Mouse (Mus musculus) ZHBTc4 (cell line): ENCODE data around the gene Slc25a19.
"Not testable (repeated sequence)": the region's sequence is repeated elsewhere in the genome, so short reads cannot be mapped to it uniquely, and the experiment has no call there.

ENCODE experiments used
- DNase-seq: peaks from one replicate; pipeline ENCODE4 v3.0.0-alpha.2; 2011; ENCODE audit warnings: low read depth, low spot score

Slc25a19 gene

DNA sequence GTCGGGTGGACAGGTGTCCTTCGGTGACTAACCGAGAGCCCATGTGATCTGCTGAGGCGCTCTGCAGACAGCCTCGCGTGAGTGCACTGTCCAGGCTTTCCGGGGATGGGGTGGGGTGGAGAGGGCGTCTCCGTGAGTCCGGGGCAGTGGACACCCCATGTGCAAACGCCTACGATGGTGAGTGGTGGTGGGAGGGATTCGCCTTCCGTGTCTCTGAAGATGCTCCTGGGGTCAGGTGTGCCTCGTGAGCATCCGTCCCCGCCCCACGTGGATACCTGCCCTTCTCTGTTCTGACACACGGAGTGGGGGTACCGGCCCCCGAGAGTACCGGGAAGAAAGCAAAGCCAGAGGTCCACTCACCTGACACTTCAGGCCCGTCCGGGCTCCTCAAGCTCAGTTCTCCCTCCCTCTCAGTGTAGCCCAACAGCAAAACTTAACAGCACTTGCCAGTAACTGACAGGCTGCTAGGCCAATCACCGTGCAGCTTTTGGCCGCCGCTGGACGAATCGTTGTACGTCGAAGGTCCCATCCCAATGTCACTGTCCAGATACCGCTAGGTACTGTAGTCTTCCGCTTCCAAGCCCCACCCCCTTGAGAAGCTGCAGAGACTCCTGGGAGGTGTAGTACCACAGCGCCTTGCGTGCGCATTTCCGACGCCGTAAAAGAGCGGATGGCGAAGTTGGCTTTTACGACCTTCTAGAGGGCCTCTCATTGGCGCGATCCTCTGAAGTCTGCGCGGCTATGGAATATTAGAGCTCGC lies at the start of gene Slc25a19:
Gene Slc25a19, minus strand, starts transcription at position 591 of the 760 bp plus-strand sequence.
- peak; percentile 100 for DNase-seq

DNA sequence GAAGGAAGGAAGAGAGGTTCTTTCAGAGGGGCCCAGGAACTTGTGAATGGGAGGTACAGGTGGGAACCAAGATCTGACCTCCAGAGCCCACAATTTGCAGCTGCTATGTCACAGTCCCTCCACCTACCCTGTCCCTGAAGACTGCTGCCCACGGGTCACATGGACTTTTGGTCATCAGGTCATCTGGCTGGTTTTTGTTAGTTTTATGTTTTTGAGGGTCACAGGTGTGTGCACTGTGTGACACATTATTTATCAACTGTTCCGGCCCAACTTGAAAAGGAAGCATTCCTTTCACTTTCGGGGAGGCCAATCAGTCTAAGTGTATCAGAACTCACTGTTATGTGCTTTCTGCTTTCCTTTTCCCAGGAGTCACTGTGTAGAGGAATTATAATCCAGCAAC lies 49.4 kb upstream of the Slc25a19 start:
- DNase-seq: no peak

DNA sequence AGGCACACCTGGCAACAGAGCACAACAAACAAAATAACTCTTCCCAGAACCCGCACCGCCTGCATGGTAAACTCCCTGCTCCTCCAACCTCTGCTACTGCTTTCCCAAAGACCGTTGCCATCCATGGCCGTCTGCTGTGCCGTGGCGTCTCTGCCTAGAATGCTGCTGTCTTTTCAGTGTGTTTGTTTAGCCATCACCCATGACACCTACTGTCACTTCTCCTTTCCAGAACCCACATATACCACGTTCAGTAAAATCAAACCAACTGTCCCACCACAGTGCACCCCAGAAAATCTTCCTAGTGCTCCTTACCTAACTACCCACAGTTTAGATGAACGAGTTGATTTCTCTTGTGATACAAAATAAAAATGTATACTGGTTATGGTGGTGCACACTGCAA lies 48.6 kb upstream of the Slc25a19 start:
- no peak for DNase-seq

DNA sequence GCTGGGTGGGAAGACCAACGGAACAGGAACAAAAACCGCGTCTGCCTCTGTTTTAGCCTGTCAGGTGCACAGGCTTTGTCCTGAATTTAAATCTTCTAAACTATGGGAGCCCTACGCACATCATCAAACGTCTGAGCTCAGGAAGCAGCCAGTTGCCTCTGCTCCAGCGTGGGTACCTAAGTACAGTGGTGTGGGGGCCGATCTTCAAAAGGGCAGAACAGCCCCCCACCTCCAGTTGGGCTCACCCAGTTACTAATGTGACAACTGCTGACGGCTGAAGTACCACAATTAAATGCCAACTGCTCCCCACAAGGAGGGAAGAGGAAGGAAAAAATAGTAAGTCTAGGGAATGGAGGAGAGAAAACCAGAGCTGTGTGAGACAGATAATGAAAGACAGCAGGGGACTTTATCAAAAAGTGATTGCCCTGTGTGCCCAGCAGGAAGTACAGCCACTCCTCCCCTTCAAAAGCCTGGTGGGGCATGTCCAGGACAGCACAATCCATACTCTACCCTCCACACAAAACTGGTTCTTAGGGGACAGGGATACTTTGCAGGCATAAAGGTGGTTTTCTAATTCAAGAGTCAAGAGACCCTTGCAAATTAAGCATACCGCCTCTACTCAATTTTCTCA lies 46.3 kb upstream of the Slc25a19 start:
- DNase-seq: no peak

DNA sequence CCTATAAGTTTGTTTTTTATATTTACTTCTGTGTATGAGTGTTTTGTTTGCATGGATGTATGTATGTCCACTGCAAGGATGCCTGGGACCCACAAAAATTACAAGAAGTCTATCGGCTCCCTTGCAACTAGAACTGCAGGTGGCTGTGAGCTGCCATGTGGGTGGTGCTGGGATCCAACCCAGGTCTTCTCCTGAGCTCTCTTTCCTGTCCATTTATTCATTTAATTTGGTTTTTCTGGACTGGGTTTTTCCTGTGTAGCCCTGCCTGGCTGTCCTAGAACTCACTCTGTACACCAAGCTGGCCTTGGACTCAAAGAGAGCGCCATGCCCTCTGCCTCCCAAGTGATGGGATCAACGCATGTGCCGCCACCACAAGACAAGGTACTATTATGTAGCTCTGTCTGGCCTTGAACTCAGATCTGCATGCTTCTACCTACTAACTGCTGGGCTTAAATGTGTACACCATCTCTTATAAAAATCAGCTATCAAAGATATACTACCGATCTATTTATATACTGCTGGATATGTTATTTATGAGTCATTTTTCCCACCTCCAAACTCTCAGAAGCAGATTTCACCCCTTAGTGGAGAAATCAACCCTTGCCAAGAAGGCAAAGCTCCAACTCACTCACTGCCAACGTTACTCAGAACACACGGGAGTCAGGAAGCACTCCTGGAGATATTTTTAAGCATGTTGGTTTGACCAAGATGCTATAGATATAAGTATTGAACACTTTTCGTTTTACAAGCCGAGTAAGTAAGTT lies 45.6 kb upstream of the Slc25a19 start:
- DNase-seq: no peak

DNA sequence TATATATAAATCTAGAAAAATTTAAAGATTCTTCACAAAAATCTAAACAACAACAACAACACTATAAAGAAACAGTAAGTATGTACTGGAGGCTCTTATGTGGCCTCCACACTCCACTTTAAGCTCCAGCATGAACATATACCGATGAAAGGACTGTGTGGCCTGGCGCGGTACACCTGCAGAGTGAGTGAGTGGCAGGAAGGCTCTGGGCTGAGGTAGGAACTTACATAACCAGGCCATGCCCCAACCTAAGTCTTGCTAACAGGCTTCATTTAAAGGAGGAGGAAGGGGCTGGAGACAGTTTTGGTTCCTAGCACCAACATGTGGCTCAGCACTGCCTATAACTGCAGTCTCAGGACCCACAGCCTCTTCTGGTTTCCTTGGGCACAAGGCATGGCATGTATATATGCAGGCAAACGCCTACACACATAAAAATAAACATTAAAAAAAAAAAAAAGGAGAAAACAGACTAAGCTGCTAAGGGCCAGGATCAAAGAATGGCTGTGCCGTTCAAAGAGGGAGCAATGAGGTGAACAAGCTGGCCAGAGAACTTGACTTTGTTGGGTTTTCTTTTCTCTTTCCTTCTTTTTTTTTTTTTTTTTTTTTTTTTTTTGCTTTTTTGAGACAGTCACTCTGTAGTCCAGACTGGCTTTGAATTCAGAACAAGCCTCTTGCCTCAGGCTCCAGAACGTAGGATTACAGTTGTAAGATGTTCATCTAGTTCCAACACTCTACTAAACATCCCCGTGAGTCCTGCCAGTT lies 44.3 kb upstream of the Slc25a19 start:
- no peak for DNase-seq

DNA sequence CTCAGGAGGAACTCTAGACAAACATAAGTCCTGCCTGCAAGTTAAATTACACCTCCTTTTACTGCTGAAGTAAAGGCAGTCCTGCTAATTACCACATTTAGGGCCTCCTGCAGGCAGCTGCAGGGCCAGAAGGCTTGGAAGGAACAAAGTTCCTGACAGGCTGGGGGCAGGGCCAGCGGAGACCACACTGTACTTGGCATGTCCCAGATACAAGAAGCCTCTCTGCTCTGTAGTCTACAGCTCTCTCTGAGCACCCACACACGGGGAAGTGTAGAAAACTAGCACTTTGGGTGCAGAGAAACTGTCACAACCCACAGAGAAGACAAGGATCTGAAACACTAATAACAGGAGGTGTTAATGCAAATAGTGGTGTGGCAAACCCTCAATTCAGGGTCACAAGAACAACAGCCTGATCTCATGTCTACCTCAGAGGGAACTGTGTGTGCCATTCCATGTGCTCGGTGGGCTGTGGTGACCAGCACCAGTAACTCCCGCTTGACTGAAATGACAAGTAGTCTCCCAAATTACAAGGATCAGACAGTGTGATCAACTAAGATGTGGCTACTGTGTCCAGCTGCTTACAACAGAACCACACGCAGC lies 42.5 kb upstream of the Slc25a19 start:
- DNase-seq: no peak

DNA sequence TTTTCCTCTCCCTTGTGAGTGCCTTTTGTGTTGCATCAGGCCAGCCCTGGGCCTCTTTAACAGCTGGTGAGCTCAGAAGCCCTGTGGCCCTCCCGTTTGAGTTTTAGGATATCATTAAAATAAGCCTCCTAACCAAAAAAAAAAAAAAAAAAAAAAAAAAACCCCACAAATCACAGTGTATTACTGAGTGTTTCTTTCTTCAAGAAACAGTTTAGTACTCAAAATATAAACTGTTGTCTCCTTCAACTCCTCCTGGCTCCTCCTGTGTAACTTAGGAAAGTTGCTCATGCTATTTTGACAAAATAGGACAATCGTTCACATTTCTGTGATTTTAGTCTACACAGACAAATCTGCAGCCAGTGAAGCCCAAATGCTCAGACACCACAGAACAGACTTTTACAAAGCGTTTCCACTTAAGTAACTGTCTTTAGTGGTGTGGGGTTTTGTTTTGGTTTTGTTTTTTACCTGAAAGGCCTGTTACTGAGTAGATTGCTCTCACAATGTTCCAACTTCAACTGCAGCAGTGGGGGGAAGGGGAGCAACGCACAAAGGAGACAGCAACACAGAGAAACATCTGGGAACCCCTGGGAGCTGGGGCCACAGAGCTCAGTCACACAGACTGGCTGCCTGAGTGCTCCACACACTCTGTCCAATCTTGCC lies 35.7 kb upstream of the Slc25a19 start:
- DNase-seq: no peak

DNA sequence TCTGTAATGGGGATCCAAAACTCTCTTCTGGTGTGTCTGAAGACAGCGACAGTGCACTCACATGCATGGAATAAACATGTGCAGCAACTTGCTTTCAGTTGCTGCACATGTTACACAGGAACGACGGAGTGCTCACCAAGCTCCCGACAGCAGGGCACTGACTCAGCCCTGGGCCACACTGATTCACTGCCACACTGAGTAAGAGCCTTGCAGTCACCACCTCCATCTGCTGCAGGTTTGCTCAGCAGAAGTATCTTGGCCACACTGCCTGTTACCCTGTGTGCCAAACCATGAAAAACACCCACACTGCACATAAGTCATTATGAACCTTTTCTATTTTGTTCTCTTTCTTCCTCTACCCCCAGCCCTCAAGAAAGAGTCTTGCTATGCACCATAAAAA lies 32.3 kb upstream of the Slc25a19 start:
- DNase-seq: no peak

DNA sequence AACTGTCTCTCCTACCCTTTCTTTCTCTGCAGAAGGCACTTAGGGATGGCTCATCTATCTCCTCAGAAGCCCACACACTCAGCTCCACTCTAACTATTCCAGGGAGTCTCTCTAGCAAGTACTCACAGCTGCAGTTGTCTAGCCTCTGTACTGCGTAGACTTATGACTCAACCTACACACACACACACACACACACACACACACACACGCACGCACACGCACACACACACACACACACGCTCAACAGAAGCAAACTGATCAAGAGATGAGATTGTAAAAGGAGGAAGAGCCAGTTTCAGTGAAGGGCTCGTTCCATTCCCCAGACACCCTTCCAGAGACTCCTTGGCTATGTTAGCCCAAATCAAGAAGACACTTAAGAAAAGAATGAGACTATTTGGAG lies 30.4 kb upstream of the Slc25a19 start:
- no peak for DNase-seq

DNA sequence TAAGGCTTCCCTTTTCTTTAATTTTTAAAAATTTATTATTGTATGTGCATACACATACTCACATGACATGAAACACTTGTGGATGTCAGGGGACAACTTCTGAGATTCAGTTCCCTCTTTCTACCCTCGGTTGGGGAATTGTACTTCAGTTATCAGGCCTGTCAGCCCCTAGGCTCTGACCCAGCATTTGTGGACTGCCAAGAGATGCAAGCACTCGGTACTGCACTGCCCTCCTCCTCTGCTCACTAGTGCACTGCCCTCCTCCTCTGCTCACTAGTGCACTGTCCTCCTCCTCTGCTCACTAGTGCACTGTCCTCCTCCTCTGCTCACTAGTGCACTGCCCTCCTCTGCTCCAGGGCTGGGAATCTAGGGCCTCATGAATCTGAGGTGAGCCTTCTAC lies 26.0 kb upstream of the Slc25a19 start:
- DNase-seq: no peak

DNA sequence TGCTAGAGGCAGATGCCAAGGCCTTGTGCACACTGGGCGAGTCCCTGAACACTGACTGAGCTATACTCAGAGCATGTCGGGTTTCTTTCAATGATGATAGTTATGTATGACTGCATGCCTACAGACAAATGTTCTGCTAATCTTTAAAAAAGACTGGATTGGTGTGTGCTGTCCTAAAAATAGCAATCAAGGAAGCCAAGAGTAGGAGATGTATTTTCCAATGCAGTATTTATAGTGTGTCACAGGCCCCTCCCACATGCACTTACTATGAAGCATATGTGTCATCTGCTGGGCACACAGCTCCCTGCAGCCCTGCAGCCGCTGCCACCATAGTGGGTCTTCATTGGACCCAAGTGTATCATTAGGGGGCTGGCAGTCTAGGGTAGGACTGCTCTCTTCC lies 25.1 kb upstream of the Slc25a19 start:
- DNase-seq: no peak

DNA sequence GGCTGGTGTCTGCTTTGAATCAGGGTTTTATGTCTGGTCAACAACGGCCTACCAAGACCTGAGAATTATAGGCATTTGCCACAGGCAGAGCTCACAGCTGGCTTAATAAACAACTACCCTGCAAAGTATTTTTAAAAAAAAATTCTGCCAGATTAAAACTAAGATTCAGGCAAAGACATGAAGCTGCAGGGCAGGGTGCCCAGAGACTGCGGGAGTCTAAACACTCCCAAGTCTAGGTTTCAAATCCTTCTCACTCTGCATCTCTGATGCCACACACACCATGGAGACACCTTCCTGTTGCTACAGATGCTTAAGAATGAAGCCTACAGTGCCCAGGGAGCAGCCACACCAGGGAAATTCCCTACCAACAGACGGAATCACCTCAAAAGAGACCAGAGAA lies 23.6 kb upstream of the Slc25a19 start:
- DNase-seq: no peak

DNA sequence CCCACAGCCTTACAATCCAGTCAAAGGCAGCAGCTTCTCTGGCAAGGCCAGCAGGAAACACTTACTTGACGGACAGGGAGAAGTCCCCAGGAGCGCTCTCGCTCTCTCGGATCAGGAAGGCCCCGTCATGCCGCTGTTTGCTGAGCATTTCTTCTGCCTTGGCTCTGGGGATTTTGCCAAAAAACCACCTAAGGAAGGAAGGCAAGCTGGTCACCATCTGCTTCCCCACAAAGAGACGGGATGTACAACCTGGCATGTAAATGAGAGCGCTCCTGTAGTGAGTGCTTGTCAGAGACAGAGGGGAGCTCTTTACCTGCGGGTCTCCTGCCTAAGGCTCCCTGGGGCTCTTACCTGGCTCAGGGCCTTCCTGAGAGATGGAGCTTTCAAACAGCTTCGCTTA lies 21.6 kb upstream of the Slc25a19 start:
- no peak for DNase-seq

DNA sequence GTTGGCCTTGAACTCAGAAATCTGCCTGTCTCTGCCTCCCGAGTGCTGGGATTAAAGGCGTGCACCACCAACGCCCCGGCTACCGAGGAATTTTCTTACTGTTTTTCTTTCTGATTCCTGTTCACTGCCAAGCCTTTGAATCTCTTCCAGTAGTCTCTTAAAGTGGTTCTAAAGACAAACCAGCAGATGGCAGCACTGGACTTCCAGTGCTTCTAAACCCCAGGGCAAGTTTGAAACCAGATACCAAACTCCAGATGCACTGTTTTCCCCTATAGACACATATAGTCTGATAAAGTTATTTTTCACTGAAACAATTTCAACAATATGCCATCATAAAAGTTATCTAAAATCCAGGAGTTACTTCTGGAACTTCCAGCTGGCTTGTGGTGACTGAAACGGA lies 19.4 kb upstream of the Slc25a19 start:
- DNase-seq: peak; percentile 90

DNA sequence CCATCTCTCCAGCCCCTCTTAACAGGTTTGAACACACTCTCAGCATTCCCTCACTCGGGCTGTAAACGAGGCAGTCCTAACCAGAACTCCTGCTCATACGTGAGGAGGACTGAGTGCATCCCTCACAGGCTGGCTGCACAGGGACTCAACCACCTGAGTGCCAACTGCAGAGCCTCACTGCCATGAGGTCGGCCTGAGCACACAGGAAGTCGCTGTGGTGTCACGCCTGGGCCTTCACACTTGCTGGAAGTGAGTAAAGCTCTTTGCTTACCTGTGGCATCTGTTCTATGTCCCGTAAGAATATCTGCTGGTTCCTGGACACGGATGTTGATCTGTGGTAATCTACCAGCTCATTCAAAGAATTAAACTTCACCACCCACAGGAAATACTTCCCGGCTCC lies 18.3 kb upstream of the Slc25a19 start:
- DNase-seq: no peak

DNA sequence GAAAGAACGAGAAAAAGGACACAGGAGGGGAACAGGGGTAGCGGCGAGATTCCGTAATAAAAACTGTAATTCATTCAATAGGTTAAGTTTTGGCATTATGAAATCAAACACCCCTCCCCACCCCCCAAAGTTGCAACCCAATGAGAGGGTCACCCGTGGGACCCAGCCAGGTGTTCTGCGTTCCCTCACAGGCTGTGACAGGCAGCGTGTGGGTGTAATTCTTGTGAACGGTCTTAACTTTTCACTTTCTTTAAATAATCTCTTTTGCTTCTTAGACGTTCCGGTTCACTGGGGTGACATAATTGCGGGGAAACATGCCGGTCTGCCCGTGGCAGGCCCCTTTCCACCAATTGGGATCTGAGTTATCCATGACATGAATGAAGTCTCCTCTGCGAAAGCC lies 17.4 kb upstream of the Slc25a19 start:
- not testable (repeated sequence) for DNase-seq

DNA sequence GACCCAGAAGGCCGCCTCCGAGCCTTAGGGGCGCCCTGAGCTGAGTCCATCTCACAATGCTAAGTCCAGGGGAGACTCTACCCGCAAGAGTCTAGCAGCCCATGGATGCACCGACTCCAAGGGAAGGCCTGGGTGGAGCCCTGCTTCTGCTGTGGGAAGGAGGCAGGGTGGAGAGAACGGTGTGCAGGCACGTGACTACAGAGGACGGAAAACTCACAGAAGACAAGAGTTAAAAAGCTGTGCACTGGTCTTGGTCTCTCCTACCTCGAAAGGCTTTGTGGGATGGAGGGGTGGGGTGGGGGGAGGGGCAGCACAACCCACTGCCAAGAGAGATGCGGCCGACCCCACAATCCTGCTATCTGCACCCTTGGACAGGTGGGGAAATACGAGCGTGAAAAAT lies 16.2 kb upstream of the Slc25a19 start:
- peak; percentile 65 for DNase-seq

DNA sequence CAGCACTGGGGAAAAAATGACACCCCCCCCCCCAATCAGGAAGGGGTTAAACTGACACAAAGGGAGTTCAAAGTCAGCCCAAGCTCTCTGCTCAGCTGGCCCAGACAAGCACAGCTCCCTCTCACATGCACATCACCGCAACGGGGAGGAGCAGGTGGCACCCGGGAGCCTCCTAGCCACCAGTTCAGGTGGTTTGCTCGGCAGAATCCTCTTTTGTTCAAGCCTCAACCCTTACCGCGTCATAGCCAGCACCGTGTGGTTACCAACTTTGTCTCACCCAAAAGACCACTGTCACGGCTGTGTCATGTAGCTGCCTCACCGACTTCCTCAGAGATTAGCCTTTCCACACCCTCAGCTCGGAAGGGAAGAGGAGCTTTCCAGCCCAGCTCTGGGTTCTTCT lies 15.2 kb upstream of the Slc25a19 start:
- peak; percentile 48 for DNase-seq

DNA sequence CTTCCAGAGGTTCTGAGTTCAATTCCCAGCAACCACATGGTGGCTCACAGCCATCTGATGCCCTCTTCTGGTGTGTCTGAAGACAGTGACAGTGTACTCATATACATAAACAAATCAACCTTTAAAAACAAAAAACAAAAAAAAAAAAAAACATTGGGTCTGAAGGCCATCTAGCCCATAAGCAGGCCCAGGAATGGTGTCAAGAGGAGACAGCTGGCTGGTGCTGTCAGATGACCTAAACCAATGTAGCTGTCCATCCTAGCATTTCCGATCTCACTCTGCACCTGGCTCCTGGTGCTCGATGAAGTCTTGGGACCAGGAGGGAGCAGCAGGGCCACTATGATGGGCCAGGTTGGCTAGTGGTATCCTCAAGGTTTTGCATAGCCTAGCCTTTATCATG lies 14.6 kb upstream of the Slc25a19 start:
- DNase-seq: no peak

DNA sequence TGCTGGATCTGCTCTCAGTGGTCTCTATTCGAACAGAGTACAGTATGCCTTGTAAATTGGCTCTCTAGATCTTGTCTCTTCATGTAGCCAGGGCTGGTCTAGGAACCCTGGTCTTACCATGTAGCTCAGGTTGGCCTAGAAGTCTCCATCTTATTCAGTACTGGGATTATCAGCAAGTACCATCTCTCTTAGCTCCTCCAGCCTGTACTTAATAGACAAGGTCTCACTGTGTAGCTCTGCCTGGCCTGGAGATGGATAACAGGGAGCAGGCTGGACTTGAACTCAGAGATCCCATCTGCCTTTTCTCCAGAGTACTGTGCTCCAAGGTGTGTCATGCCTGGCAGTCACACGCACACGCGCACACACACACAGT lies 13.6 kb upstream of the Slc25a19 start:
- DNase-seq: no peak
